Mouse (Mus musculus): Measurements from ENCODE around the gene Ksr2.

DNA sequence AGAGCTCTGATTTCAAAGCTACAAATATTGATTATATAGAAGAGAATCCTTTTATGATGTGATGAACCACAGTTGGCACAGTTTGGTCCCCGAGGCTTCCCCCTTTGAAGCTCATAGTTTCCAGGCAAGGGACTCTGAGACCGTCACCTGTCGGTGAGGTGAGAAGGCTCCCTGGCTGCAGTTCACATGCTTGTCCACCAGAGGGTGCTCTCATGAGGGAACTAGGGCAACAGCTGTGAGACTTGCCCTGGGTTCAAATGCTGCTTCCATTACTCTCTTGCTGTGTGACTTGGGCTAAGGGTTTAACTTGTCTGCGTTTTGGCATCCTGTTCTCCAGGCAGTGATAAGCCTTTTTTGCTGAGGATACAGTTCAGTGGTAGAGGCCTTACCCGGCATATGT is 88.8 kb downstream of the Ksr2 start:
- TF ChIP-seq POLR2AphosphoS5 (IDR thresholded peaks at IDR 0.05; ENCODE audit: insufficient replicate concordance, low read depth, low read length) (no peak), CTCF (IDR thresholded peaks at IDR 0.05; ENCODE audit: low read depth, low read length) (peak; percentile 54; the same call in 1 of the 2 replicates)

Data from G1E (cell line).